Mouse (Mus musculus) intestine, postnatal 0 days (tissue): ENCODE measurements at regions not wholly inside any gene's neighbourhood (a gene's known extent, or its start where the extent isn't known, plus 50 kb on each side); places are given as distances from the start of the nearest gene placed in this dataset.

Source experiments
- ATAC-seq: fragments of 200-750 bp; cut with Nextera tagmentation; 2 replicates; pipeline ENCODE4 v1.8.0; 2017; ENCODE audit warnings: mild to moderate bottlenecking, moderate TSS enrichment, moderate library complexity
- H3K27ac ChIP-seq: fragments of 300-500 bp; sonication (generic); 2 replicates; pipeline ENCODE4 v1.5.1; 2014; ENCODE audit warnings: mild to moderate bottlenecking, low read depth, low read length, moderate library complexity
- H3K27me3 ChIP-seq: fragments of 300-500 bp; sonication (generic); replicated peaks from 2 replicates; pipeline ENCODE4 v1.6.1; 2014; ENCODE audit warnings: low read length, mixed read lengths; ENCODE audit not compliant: control insufficient read depth, insufficient read depth
- H3K36me3 ChIP-seq: fragments of 300-500 bp; sonication (generic); 2 replicates; pipeline ENCODE4 v1.6.1; 2014; ENCODE audit warnings: mild to moderate bottlenecking, moderate library complexity; ENCODE audit not compliant: control insufficient read depth, insufficient read depth
- H3K4me1 ChIP-seq: fragments of 300-500 bp; sonication (generic); replicated peaks from 2 replicates; pipeline ENCODE4 v1.6.1; 2014; ENCODE audit warnings: antibody characterized with exemption, low read length, mixed read lengths; ENCODE audit not compliant: control insufficient read depth, insufficient read depth
- H3K4me2 ChIP-seq: fragments of 300-500 bp; sonication (generic); replicated peaks from 2 replicates; pipeline ENCODE4 v1.6.1; 2014; ENCODE audit warnings: low read depth, mild to moderate bottlenecking, moderate library complexity
- H3K4me3 ChIP-seq: fragments of 300-500 bp; sonication (generic); 2 replicates; pipeline ENCODE4 v1.5.1; 2014; ENCODE audit warnings: low read depth, low read length
- H3K9ac ChIP-seq: fragments of 300-500 bp; sonication (generic); 2 replicates; pipeline ENCODE4 v1.6.1; 2014; ENCODE audit warnings: mild to moderate bottlenecking, low read depth, low read length
- H3K9me3 ChIP-seq: fragments of 300-500 bp; sonication (generic); 2 replicates; pipeline ENCODE4 v1.6.1; 2016; ENCODE audit warnings: mixed run types; ENCODE audit not compliant: control insufficient read depth
- CTCF ChIP-seq: sonication (generic); IDR thresholded peaks from 2 replicates; pipeline ENCODE4 v1.5.1; 2016; ENCODE audit warnings: low read depth, mild to moderate bottlenecking, control low read depth, antibody characterized with exemption, moderate library complexity
- WGBS: fragments of 180-500 bp; shearing (Covaris S2); extraction: QIAGEN DNeasy Blood & Tissue Kit; methylation state at CpG from one replicate; pipeline ENCODE4 v1.1.7; 2014; 5-methylcytosine and 5-hydroxymethylcytosine counted together

DNA sequence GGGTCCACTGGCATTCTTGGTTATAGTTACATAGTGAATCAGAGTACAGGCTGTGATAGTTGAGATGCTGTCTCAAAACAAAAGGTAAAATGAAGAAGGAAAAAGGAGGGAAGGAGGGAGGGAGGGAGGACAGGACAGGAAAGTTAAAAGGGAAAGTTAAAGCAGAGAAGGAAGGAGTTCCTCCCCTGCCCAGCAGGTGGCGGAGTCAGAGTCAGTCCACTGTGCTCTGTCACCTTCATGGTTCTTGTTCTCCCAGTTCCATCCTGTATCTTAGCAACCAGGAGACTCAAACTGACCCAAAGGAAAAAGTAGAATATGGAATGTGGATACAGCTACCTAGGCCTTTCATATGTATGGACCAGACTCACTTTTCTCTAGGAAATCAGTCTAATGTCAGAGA is 288.3 kb downstream of the Pdcd6ip start:
- Histone ChIP-seq H3K27me3 (no peaks in the 10 kb centered on the region), H3K4me1 (no peaks in the 10 kb centered on the region), H3K4me2 (no peak overlapping the region), H3K4me3 (no peak overlapping the region), H3K9ac (no peak overlapping the region), H3K36me3 (no peaks in the 10 kb centered on the region), H3K27ac (no peak overlapping the region), H3K9me3 (no peaks in the 10 kb centered on the region)
- 82% methylated on average over 1 of the region's 1 CpGs for WGBS
- TF ChIP-seq CTCF = peak; percentile 66
- ATAC-seq = no peak

DNA sequence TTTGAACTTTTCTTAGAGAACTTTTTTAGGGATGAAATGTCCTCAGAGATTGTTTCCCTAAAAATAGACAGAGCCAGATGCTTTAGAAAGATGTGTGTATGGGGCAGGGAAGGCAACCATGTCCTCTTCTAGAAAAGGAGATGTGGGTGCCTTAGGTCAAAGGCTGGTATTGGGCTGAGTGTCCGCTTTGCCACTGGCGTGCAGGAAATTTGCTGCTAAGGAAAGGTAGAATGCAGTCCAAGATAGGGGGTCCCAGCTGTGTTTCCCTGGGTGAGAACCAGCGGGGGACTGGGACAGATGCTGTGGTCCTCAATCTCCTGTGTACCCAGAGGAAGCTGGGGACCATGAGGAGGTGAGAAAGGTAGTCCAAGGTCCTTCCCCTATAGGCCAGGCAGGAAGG is 291.0 kb downstream of the Pdcd6ip start:
- Histone ChIP-seq H3K36me3 (no peaks in the 10 kb centered on the region), H3K4me1 (no peaks in the 10 kb centered on the region), H3K27ac (no peak overlapping the region), H3K4me2 (no peak overlapping the region), H3K27me3 (no peaks in the 10 kb centered on the region), H3K4me3 (no peak overlapping the region), H3K9me3 (no peaks in the 10 kb centered on the region), H3K9ac (no peak overlapping the region)
- no peak for ATAC-seq
- no peak for TF ChIP-seq CTCF
- WGBS = 88% methylated on average over 3 of the region's 3 CpGs

DNA sequence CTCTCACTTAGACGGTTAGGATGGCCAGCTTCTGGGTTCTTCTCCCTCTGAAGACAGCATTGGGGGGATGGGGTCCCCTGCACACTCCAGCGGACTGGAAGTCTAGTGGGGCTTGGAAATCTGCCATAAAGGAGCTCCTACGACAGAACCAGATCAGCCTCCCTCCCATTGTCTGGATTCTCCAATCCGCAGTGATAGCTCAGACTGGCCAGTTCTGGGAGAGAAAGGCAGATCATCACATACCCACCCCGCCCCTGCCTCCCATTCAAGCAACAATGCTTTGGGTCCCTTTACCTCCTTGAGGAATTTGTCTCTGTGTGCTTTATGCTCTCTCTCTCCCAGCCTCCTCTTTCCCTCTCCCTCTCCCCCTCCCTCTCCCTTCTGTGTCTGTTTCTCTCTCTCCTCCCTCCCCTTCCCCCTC is 292.5 kb downstream of the Pdcd6ip start:
- H3K27ac ChIP-seq = no peak overlapping the region
- H3K4me1 ChIP-seq = no peaks in the 10 kb centered on the region
- H3K4me3 ChIP-seq = no peak overlapping the region
- no peaks in the 10 kb centered on the region for H3K9me3 ChIP-seq
- no peak overlapping the region for H3K4me2 ChIP-seq
- ATAC-seq = no peak
- H3K27me3 ChIP-seq = no peaks in the 10 kb centered on the region
- WGBS = 44% methylated on average over 5 of the region's 5 CpGs
- H3K9ac ChIP-seq = no peak overlapping the region
- no peak for TF ChIP-seq CTCF
- no peaks in the 10 kb centered on the region for H3K36me3 ChIP-seq

- no peak overlapping the region for H3K4me2 ChIP-seq
- TF ChIP-seq CTCF = no peak
- no peaks in the 10 kb centered on the region for H3K9me3 ChIP-seq
- H3K36me3 ChIP-seq = no peaks in the 10 kb centered on the region
- ATAC-seq = no peak
- H3K9ac ChIP-seq = no peak overlapping the region
- H3K27ac ChIP-seq = no peak overlapping the region
- 40% methylated on average over 1 of the region's 1 CpGs for WGBS
- H3K4me1 ChIP-seq = no peaks in the 10 kb centered on the region
- H3K4me3 ChIP-seq = no peak overlapping the region
- no peaks in the 10 kb centered on the region for H3K27me3 ChIP-seq
Measured at GRCm38 (mm10) chr9:113414690-113415089, 293.4 kb downstream of the Pdcd6ip start.

DNA sequence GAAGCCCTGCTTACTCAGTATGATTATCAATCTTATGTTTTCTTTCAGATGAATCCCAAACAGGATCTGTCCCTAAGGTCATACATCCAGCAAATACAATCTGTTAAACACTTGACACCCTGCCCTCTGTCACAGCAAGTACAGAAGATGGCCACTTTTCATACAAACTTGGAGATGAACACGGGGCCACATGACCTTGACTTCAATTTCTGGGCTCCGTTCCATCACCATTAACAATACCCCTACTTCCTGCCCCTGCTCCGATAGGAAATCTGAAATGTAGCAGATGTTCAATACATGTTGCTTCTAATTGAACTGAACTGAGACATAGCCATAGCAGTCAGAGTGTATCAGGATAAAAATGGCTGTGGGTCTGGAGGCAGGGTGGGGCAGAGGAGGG is 294.2 kb downstream of the Pdcd6ip start:
- Histone ChIP-seq H3K9me3 (no peaks in the 10 kb centered on the region), H3K36me3 (no peaks in the 10 kb centered on the region), H3K9ac (no peak overlapping the region), H3K4me1 (no peaks in the 10 kb centered on the region), H3K4me2 (no peak overlapping the region), H3K27me3 (no peaks in the 10 kb centered on the region), H3K27ac (no peak overlapping the region), H3K4me3 (no peak overlapping the region)
- WGBS = 49% methylated on average over 3 of the region's 3 CpGs
- no peak for ATAC-seq
- TF ChIP-seq CTCF = no peak

- Histone ChIP-seq H3K4me2 (no peak overlapping the region), H3K4me3 (no peak overlapping the region), H3K27me3 (no peaks in the 10 kb centered on the region), H3K9ac (no peak overlapping the region), H3K36me3 (no peaks in the 10 kb centered on the region), H3K27ac (no peak overlapping the region), H3K9me3 (no peaks in the 10 kb centered on the region), H3K4me1 (no peaks in the 10 kb centered on the region)
- 91% methylated on average over 4 of the region's 4 CpGs for WGBS
- no peak for TF ChIP-seq CTCF
- ATAC-seq = no peak
Measured at GRCm38 (mm10) chr9:113411638-113412037, 296.4 kb downstream of the Pdcd6ip start.

GRCm38 (mm10) chr9:113408521-113408920 is 299.5 kb downstream of the Pdcd6ip start:
- H3K4me3 ChIP-seq = no peak overlapping the region
- 83% methylated on average over 4 of the region's 4 CpGs for WGBS
- no peaks in the 10 kb centered on the region for H3K9me3 ChIP-seq
- H3K27me3 ChIP-seq = no peaks in the 10 kb centered on the region
- no peaks in the 10 kb centered on the region for H3K36me3 ChIP-seq
- H3K4me1 ChIP-seq = no peaks in the 10 kb centered on the region
- no peak for TF ChIP-seq CTCF
- H3K27ac ChIP-seq = no peak overlapping the region
- H3K9ac ChIP-seq = no peak overlapping the region
- H3K4me2 ChIP-seq = no peak overlapping the region
- ATAC-seq = no peak
